Mouse (Mus musculus): ENCODE results near the gene Olfr952. TPM values are rescaled to one million over a fixed set of nuclear protein-coding genes. Genes with fewer than 3 reads are reported as not detected.

Gene Olfr952
- not detected for polyA plus RNA-seq (2017; shearing (Covaris generic))

DNA sequence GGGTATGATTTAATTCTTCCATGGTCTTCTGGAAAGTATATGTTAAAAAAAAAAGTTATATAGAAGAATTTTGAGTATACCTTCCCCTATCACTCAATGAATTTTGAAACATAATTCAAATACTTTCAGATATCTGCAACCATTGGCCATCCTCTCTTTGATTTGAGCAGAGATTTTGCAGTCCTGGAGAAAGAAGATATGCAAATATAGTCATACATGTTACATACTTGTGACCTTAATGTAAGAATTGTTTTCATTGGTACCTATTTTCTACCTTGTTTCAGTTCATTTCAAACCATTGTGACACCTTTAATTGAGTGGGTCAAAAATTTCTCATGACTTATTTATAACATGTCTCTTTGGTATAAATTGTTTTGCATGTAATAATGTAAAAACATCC is at the start of gene Olfr952:
TSS of gene Olfr952 (minus strand) at position 101 of the 400 bp plus-strand sequence.

DNA sequence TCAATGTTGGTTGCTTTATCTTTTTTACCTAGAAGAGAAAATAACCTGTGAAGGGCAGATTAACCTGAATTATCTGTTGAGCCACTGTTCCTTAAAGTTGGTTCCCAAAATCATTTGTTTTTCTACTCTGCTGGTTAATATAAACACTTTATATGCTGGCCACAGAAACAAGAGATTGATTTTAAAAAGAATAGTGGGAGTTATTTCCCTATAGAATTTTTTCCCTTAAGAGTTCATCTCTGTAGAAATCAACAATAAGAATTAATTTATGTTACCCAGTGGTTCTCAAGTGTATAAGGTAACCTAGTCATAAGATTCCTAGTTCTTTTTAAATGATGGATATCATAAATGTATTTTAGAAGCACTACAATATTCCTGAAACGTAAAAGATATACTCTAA is 44.9 kb upstream of the Olfr952 start, which contains the start of gene Olfr955:
TSS of gene Olfr955 (minus strand) at position 101 of the 400 bp plus-strand sequence.

DNA sequence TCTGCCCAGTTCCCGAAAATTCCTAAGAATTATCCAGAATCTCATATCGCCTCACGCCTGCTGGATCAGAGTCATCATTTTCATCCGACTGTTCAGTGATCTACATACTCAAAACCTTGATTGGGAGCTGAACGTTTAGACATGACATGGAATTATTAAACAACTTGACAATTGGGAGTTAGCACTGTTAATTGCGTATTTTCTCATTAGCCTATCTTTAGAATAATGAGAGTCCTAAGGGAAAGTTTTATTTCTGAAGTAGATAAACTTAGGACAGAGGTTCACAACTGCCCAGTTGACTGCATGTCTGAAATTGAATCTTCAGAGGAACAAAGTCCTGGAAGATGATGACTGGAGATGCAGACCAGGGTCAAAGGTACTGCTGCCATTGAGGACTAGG is 29.5 kb upstream of the Olfr952 start, which contains the start of gene Olfr954:
TSS of gene Olfr954 (plus strand) at position 301 of the 400 bp plus-strand sequence.

DNA sequence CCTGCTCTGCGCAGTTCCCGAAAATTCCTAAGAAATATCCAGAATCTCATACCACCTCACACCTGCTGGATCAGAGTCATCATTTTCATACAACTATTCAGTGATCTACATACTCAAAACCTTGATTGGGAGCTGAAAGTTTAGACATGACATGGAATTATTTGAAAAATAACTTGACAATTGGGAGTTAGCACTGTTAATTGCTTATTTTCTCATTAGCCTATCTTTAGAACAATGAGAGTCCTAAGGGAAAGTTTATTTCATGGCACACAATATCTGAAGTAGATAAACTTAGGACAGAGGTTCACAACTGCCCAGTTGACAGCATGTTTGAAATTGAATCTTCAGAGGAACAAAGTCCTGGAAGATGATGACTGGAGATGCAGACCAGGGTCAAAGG is 39.8 kb downstream of the Olfr952 start, which contains the start of gene Olfr951:
TSS of gene Olfr951 (plus strand) at position 301 of the 400 bp plus-strand sequence.

Other genes starting within 250 kb of the Olfr952 start
- not detected for gene Olfr944, start 225.2 kb downstream of the Olfr952 start, polyA plus RNA-seq (2017; shearing (Covaris generic))
- gene Olfr1537, start 177.2 kb downstream of the Olfr952 start, polyA plus RNA-seq (2017; shearing (Covaris generic)): not detected
- not detected for gene Olfr945, start 150.3 kb downstream of the Olfr952 start, polyA plus RNA-seq (2017; shearing (Covaris generic))
- not detected for gene Olfr948, start 101.1 kb downstream of the Olfr952 start, polyA plus RNA-seq (2017; shearing (Covaris generic))
- gene Olfr951, start 39.7 kb downstream of the Olfr952 start, polyA plus RNA-seq (2017; shearing (Covaris generic)): not detected
- not detected for gene Olfr954, start 29.6 kb upstream of the Olfr952 start, polyA plus RNA-seq (2017; shearing (Covaris generic))
- not detected for gene Olfr955, start 44.8 kb upstream of the Olfr952 start, polyA plus RNA-seq (2017; shearing (Covaris generic))
- not detected for gene Olfr44, start 66.8 kb upstream of the Olfr952 start, polyA plus RNA-seq (2017; shearing (Covaris generic))
- gene Olfr957, start 88.7 kb upstream of the Olfr952 start, polyA plus RNA-seq (2017; shearing (Covaris generic)): not detected
- not detected for gene Olfr958, start 126.9 kb upstream of the Olfr952 start, polyA plus RNA-seq (2017; shearing (Covaris generic))
- gene Olfr959, start 148.4 kb upstream of the Olfr952 start, polyA plus RNA-seq (2017; shearing (Covaris generic)): not detected
- not detected for gene AW551984, start 177.3 kb upstream of the Olfr952 start, polyA plus RNA-seq (2017; shearing (Covaris generic))
- not detected for gene Olfr148, start 183.5 kb upstream of the Olfr952 start, polyA plus RNA-seq (2017; shearing (Covaris generic))
- not detected for gene Olfr960, start 194.2 kb upstream of the Olfr952 start, polyA plus RNA-seq (2017; shearing (Covaris generic))
- gene Olfr961, start 217.9 kb upstream of the Olfr952 start, polyA plus RNA-seq (2017; shearing (Covaris generic)): 0.30 TPM
- gene Olfr963, start 240.1 kb upstream of the Olfr952 start, polyA plus RNA-seq (2017; shearing (Covaris generic)): not detected